Mouse (Mus musculus): ENCODE results near the gene Ppp1r3c. TPM values are rescaled to one million over a fixed set of nuclear protein-coding genes. Genes with fewer than 3 reads are reported as not detected.

The Ppp1r3c gene
- polyA plus RNA-seq, 1 experiment from 2014 or later, result 4.0 TPM

DNA sequence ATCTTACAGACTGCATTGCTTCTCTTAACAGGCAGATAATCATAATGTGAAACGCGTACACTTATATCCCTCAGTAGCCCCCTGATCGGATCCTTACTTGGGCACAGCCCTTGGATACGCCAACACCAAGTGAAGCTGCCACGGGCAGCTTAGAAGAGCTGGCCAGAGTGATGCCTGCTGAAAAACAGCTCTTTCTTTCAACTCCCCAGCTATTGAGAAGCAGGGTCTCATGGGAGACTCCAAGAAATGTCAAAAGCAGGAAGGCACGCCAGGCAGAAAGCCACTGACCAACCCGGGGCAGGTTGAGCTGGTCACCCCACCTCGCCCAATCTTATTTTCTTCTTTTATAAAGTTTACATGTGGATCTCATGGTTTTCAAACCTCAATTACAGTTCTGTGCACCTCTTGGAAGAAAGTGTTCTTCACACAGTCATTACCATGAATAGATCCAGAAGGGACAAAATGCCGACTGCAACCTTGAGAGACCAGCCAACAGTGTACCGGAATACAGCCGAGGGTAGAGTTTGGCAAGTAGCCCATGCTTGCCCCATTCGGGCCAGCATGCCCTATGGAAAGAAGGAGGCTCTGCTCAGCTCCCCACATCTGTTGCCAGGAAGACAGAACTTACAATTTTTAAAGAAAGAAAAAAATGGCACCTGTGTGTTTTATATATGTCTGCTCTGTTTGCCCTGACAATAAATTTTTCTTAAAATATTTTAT lies 7.6 kb downstream of the Ppp1r3c start:
- ATAC-seq, result no peak
- TF ChIP-seq CTCF (IDR thresholded peaks at IDR 0.05; ENCODE audit: low read depth), result no peak

DNA sequence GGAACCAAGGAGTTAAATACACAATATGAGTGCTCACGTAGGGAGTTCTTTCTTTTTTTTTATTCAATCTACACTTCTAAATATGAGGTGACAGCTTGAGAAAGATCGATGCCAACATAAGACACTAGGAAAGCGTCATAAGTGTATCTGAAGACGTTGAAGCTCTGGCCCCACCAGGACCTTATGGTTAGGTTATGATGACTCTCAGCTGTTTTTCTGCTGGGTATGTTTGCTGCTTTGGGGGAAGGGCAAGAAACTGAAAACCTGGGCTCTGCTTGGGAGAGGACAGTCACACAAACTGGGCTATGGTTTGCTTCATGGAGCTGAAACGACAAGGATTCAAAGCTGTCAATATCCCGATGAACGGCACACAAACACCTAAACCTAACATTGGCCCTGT lies 11.5 kb downstream of the Ppp1r3c start:
- ATAC-seq, result no peak
- Histone ChIP-seq H3K9ac (ENCODE audit: low read depth, low read length) (no peak overlapping the region), H3K4me1 (replicated peaks; ENCODE audit: control insufficient read depth, insufficient read depth, low read length) (no peaks in the 10 kb centered on the region), H3K4me3 (ENCODE audit: low read depth, low read length) (no peak overlapping the region), H3K9me3 (ENCODE audit: control insufficient read depth) (no peaks in the 10 kb centered on the region), H3K27me3 (replicated peaks; ENCODE audit: control insufficient read depth, insufficient read depth, low read length) (no peaks in the 10 kb centered on the region), H3K36me3 (ENCODE audit: control insufficient read depth, insufficient read depth) (no peaks in the 10 kb centered on the region), H3K4me2 (replicated peaks; ENCODE audit: low read depth) (no peak overlapping the region), H3K27ac (ENCODE audit: low read depth, low read length) (no peak overlapping the region)
- TF ChIP-seq CTCF (IDR thresholded peaks at IDR 0.05; ENCODE audit: low read depth), result no peak
- whole genome bisulfite sequencing, result 71% methylated on average over 7 of the region's 7 CpGs

More for the DNA sequence above, 7.6 kb downstream of the Ppp1r3c start:
- no peak overlapping the region for H3K27ac ChIP-seq (ENCODE audit: low read depth, low read length)
- no peaks in the 10 kb centered on the region for H3K36me3 ChIP-seq (ENCODE audit: control insufficient read depth, insufficient read depth)
- 78% methylated on average over 12 of the region's 12 CpGs for WGBS
- no peaks in the 10 kb centered on the region for H3K9me3 ChIP-seq (ENCODE audit: control insufficient read depth)
- H3K9ac ChIP-seq (ENCODE audit: low read depth, low read length), result no peak overlapping the region
- H3K27me3 ChIP-seq (replicated peaks; ENCODE audit: control insufficient read depth, insufficient read depth, low read length), result no peaks in the 10 kb centered on the region
- no peaks in the 10 kb centered on the region for H3K4me1 ChIP-seq (replicated peaks; ENCODE audit: control insufficient read depth, insufficient read depth, low read length)
- no peak overlapping the region for H3K4me3 ChIP-seq (ENCODE audit: low read depth, low read length)
- no peak overlapping the region for H3K4me2 ChIP-seq (replicated peaks; ENCODE audit: low read depth)

- no peaks in the 10 kb centered on the region for H3K27me3 ChIP-seq (replicated peaks; ENCODE audit: control insufficient read depth, insufficient read depth, low read length)
- no peaks in the 10 kb centered on the region for H3K4me1 ChIP-seq (replicated peaks; ENCODE audit: control insufficient read depth, insufficient read depth, low read length)
- no peak overlapping the region for H3K4me2 ChIP-seq (replicated peaks; ENCODE audit: low read depth)
- H3K36me3 ChIP-seq (ENCODE audit: control insufficient read depth, insufficient read depth), result no peaks in the 10 kb centered on the region
- ATAC-seq, result no peak
- no peak for TF ChIP-seq CTCF (IDR thresholded peaks at IDR 0.05; ENCODE audit: low read depth)
- no peaks in the 10 kb centered on the region for H3K9me3 ChIP-seq (ENCODE audit: control insufficient read depth)
- H3K9ac ChIP-seq (ENCODE audit: low read depth, low read length), result no peak overlapping the region
- WGBS, result 59% methylated on average over 8 of the region's 8 CpGs
- H3K4me3 ChIP-seq (ENCODE audit: low read depth, low read length), result no peak overlapping the region
- H3K27ac ChIP-seq (ENCODE audit: low read depth, low read length), result no peak overlapping the region
Measured at GRCm38 (mm10) chr19:36721139-36721538, 15.3 kb downstream of the Ppp1r3c start.

- Histone ChIP-seq H3K36me3 (ENCODE audit: control insufficient read depth, insufficient read depth) (no peaks in the 10 kb centered on the region), H3K4me2 (replicated peaks; ENCODE audit: low read depth) (no peak overlapping the region), H3K4me1 (replicated peaks; ENCODE audit: control insufficient read depth, insufficient read depth, low read length) (no peaks in the 10 kb centered on the region), H3K9ac (ENCODE audit: low read depth, low read length) (no peak overlapping the region), H3K27me3 (replicated peaks; ENCODE audit: control insufficient read depth, insufficient read depth, low read length) (no peaks in the 10 kb centered on the region), H3K9me3 (ENCODE audit: control insufficient read depth) (no peaks in the 10 kb centered on the region), H3K4me3 (ENCODE audit: low read depth, low read length) (no peak overlapping the region), H3K27ac (ENCODE audit: low read depth, low read length) (no peak overlapping the region)
- no peak for TF ChIP-seq CTCF (IDR thresholded peaks at IDR 0.05; ENCODE audit: low read depth)
- 68% methylated on average over 7 of the region's 7 CpGs for WGBS
- no peak for ATAC-seq
Measured at GRCm38 (mm10) chr19:36716221-36716620, 20.2 kb downstream of the Ppp1r3c start.

DNA sequence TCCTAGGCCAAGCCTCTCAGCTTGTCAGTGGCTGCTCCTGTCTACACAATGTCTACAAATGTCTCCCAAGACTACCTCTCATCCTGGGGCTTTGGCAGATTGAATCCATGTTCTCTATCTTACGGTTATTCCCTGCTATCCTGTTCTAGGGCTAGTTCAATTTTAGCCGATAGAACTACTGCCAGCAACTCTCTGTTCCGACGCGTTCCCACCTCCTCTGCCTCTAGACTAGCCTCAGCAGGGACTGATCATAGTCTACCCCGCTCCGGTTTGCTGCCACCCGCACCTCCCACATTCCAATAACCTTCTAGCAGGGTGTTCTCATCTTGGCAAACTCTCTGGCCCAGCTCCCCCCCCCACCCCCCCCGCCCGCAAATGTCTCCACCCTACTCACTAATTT lies 20.9 kb downstream of the Ppp1r3c start:
- no peak overlapping the region for H3K4me3 ChIP-seq (ENCODE audit: low read depth, low read length)
- H3K4me1 ChIP-seq (replicated peaks; ENCODE audit: control insufficient read depth, insufficient read depth, low read length), result no peaks in the 10 kb centered on the region
- no peak overlapping the region for H3K27ac ChIP-seq (ENCODE audit: low read depth, low read length)
- no peaks in the 10 kb centered on the region for H3K36me3 ChIP-seq (ENCODE audit: control insufficient read depth, insufficient read depth)
- H3K4me2 ChIP-seq (replicated peaks; ENCODE audit: low read depth), result no peak overlapping the region
- H3K27me3 ChIP-seq (replicated peaks; ENCODE audit: control insufficient read depth, insufficient read depth, low read length), result no peaks in the 10 kb centered on the region
- no peak for ATAC-seq
- no peak overlapping the region for H3K9ac ChIP-seq (ENCODE audit: low read depth, low read length)
- H3K9me3 ChIP-seq (ENCODE audit: control insufficient read depth), result no peaks in the 10 kb centered on the region
- WGBS, result 93% methylated on average over 10 of the region's 10 CpGs
- no peak for TF ChIP-seq CTCF (IDR thresholded peaks at IDR 0.05; ENCODE audit: low read depth)

DNA sequence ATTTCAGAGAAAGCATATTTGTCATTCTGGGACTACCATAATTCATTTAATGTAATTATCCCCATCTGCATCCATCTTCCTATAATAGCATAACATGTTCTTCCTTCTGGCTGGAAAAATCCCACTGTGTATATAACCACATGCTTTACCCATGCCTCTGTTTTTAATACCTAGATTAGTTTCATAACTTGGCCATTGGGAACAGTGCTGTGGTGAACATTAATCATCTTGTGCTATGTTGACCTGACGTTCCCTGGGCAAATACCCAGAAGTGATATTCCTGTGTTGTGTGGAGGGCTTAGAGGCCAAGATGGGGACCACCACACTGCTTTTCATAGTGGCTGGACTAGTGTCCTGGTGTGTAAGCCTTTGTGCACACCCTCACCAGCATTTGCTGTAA lies 22.0 kb downstream of the Ppp1r3c start:
- Histone ChIP-seq H3K27me3 (replicated peaks; ENCODE audit: control insufficient read depth, insufficient read depth, low read length) (no peaks in the 10 kb centered on the region), H3K9ac (ENCODE audit: low read depth, low read length) (no peak overlapping the region), H3K36me3 (ENCODE audit: control insufficient read depth, insufficient read depth) (no peaks in the 10 kb centered on the region), H3K27ac (ENCODE audit: low read depth, low read length) (no peak overlapping the region), H3K4me1 (replicated peaks; ENCODE audit: control insufficient read depth, insufficient read depth, low read length) (no peaks in the 10 kb centered on the region), H3K4me3 (ENCODE audit: low read depth, low read length) (no peak overlapping the region), H3K9me3 (ENCODE audit: control insufficient read depth) (no peaks in the 10 kb centered on the region), H3K4me2 (replicated peaks; ENCODE audit: low read depth) (no peak overlapping the region)
- 69% methylated on average over 1 of the region's 1 CpGs for WGBS
- no peak for TF ChIP-seq CTCF (IDR thresholded peaks at IDR 0.05; ENCODE audit: low read depth)
- no peak for ATAC-seq

Measured in intestine, postnatal 0 days (tissue).